Mouse (Mus musculus): ENCODE measurements around the gene Thsd4.

DNA sequence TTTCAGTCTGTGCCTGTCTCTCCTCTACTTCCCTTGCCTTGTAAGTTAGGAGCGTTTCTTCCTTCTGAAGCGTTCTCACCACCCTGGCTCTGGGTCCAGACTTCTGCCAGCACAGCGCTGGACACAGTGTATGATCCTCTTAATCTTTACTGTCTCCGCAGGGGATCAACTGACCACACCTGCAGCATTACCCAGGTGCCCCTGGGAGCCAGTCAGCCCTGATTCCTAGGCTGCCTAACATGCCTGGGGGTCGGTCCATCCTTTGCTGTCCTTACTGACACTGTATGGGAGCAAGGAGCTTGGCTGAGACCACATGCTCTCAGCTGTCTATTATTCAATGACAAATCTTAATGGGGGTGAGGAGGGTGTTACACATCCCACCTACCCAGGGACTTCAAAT, 571.9 kb downstream of the Thsd4 start:
- TF ChIP-seq CTCF (IDR thresholded peaks at IDR 0.05) (no peak), EP300 (IDR thresholded peaks at IDR 0.05) (no peak)
